Mouse (Mus musculus): ENCODE results near the gene Pex1.

GRCm38 (mm10) chr5:3551481-3551880, 44.4 kb upstream of the Pex1 start:
- no peak for TF ChIP-seq GATA1 (IDR thresholded peaks at IDR 0.05; ENCODE audit: borderline replicate concordance, low read length)
- no peak for TF ChIP-seq CTCF (IDR thresholded peaks at IDR 0.05; ENCODE audit: low read depth, low read length)
- TF ChIP-seq GATA2 (IDR thresholded peaks at IDR 0.05; ENCODE audit: borderline replicate concordance, low read depth, low read length), result no peak
- no peak for TF ChIP-seq TAL1 (conservative IDR thresholded peaks at IDR 0.05; ENCODE audit: low read depth, low read length)
- no peak for TF ChIP-seq POLR2AphosphoS5 (IDR thresholded peaks at IDR 0.05; ENCODE audit: insufficient replicate concordance, low read depth, low read length)
